Mouse (Mus musculus) adrenal gland, adult 2 months (tissue): ENCODE measurements around the gene Thrb. TPM values are rescaled to one million over a fixed set of nuclear protein-coding genes. Genes with fewer than 3 reads are reported as not detected.
"Not testable (repeated sequence)": the region's sequence is repeated elsewhere in the genome, so short reads cannot be mapped to it uniquely, and the experiment has no call there.

Experiments
- DNase-seq: peaks from one replicate; pipeline ENCODE4 v3.0.0; 2021
- polyA plus RNA-seq: library from polyadenylated mRNA; depleted of rRNA; stranded (reverse); fragments of >200 nt; gene quantifications from 2 replicates; pipeline ENCODE4 v1.2.3, GENCODE M21; 2012
- total RNA-seq, 2 experiments: library from RNA; stranded (reverse); gene quantifications; 2 replicates each; pipeline ENCODE4 v1.2.3; 2021

Gene Thrb
- total and polyA plus RNA-seq, 3 experiments = 16.5 to 131 (median 51.3) TPM

DNA sequence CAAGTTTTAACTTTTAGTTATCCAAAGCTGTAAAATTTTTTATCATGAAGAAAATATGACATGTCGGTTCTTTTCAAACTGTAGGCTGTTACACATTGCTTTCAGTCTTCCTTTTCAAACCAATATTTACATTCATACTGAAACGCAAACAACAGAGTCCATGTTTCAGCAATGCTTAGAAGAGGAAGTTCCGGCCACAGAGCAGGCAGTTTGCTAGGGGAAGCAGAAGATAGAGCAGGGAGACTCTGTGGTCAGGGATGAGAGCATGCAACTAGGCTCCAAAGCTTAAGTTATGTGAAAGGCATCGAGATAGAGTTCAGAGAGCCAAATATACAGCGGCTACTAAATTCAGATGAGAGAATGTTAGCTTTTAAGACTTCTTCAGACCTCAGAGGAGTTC, 219.4 kb downstream of the Thrb start:
- no peak for DNase-seq

GRCm38 (mm10) chr14:17884884-17885283, 224.8 kb downstream of the Thrb start:
- DNase-seq = no peak

DNA sequence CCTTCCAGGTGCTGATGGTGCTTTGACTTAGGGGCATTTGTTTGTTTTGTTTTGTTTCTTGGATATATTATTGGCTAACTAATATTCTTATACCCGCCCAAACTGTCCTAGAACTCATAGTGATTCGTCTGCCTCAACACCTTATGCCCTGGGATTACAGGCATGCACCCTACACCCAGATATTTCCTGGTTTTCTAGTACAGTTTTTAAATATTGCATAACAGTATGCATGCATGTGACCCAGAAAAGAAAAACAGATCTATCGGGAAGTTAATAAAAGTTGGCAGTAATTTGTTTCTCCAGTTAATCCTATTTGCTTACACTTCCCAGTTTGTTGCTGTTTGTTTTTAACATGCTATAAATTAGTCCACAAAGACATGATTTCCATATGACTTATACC, 225.3 kb downstream of the Thrb start:
- DNase-seq = no peak

GRCm38 (mm10) chr14:17894791-17895190, 234.7 kb downstream of the Thrb start:
- DNase-seq = no peak

GRCm38 (mm10) chr14:17899733-17900413, 239.8 kb downstream of the Thrb start:
- DNase-seq = no peak

- no peak for DNase-seq
Observed at GRCm38 (mm10) chr14:17900414-17900795, 240.3 kb downstream of the Thrb start.

DNA sequence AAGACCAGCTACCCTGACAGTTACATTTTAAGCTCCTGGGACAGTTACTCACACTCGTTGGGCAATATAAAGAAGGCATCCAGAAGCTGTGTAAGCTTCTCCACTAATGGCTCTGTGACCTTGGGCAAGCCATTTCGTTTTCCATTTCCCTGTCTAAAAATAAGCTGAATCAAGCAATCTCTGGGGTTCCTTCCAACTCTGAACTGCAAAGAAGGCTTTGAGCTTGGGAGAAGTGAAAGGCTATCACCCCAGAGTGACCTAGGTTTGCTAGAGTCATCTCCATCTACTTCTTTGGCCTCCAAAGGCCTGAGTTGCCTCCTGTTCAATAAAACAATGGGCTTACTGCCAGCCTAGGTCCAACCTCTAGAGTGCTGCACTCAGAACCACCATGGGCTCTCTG, 242.4 kb downstream of the Thrb start:
- DNase-seq = peak; percentile 54

DNA sequence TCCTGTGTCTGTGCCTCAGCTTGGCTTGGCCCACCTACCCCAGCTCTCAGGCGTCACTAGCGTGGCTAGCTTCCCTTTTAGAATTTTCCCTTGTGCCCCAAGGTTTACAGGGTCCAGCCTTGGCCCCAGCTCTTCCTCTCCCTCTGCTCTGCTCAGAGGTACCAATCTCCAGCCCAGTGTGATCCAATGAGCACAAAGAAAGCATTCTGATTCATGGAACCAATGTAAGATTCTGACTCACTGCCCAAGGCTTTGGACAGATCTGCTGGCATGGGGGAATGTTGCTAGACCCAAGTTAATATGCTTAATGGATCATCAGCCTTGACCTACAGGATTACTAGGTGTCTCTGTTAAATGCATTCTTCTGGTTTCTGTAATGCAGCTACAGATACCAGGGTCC, 243.1 kb downstream of the Thrb start:
- peak; percentile 73 for DNase-seq

DNA sequence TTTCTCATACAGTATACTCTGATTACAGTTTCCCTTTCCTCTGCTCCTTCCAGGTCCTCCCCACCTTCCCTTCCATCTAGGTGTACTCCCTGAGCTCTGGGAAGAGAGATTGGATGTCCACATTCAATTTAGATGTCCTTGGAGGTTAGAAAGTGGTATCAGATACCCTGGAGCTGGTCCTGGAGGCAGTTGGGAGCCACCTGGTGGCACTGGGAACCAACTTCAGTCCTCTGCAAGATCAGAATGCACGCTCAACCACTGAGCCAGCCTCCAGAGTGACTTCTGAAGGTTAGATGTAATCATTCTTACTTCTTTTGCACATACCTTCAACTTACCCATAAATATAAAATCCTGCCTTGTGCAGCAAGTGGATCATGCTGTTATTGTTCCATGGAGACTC, 244.5 kb downstream of the Thrb start:
- DNase-seq = peak; percentile 47

DNA sequence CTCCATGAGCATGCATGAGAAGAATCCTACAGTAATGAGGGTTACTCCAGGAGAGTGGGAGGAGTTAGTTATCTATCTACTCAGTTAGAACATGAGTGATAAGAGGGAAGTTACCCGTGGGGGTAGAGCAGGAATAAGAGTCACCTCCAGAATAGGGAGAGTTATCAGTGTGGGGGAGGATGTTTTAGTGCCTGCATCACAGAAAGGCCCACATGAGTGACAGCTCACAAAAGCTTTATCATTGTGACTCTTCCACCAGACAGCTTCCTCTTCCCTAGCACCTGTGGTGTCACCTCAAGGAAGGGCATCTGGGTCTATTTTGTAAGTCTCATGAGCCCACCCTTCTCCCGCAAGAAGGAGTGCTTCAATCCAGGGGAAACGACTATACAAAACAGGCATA, 245.6 kb downstream of the Thrb start:
- no peak for DNase-seq

- no peak for DNase-seq
Observed at GRCm38 (mm10) chr14:17906931-17907330, 246.9 kb downstream of the Thrb start.

GRCm38 (mm10) chr14:17911157-17911556, 251.1 kb downstream of the Thrb start:
- no peak for DNase-seq

DNA sequence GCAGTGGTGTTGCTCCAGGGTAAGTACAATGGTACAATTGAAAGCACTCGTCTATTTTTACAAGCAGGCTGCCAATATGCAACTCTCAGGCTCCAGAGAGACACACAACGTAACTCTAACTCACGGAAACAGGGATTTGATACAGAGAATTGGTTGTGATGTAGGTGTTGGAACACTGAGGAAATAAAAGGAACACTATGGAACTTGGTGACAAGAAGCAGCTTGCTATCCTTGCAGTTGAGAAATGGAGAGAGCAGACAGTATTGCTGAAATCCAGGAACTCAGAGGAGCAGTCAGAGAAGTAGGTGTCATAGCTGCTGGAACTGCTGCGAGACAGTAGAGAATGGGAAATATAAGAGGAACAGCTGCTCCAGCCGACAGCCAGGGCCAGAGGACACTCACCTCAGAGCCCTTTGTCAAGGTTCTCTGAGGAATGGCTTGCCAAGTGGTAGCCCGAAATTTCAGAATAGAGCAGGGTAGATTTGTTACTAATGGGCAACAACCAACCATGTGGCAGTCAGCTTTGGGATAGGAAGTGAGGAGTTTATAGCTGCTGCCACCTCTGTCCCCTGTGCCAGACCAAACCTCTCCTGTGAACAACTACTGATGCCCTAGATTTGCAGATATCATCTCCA, 252.6 kb downstream of the Thrb start:
- DNase-seq = no peak

DNA sequence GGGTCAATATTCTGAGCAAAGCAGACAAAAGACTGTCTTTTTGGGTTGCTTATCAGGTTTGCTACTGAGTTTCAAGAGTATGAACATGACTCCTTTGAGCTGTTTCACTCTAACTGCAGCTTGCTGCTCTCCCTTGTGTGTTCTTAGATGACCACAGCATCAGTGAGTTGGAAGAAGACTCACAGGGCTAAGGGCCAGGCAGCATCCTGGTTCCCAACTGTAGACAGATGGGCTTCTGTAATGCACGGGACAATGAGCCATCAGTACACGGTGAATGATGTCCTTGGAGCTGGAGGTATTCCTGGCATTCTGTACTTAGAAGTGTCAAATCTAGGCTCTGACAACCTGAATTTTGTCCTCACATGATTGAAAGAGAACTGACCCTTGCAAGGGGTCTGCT, 255.5 kb downstream of the Thrb start:
- no peak for DNase-seq

DNA sequence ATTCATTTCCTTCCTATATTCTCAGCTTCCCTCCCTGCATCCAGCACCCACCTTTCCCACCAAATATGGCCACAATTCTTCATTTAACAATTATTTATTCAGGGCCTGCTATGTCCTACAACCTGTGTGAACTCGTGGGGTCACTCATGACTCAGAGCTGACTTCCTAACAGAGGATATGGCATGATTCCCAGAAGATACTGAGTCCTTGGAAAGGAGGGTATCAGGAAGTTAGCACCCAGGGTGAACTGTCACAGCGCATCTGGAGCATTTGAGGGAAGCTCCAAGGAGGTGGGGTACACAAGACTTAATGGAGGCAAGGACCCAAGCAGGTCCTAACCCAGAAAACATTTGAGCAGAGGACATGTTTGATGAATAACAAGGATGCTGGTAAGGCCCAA, 256.6 kb downstream of the Thrb start:
- DNase-seq = peak; percentile 54

GRCm38 (mm10) chr14:17917124-17917763, 257.2 kb downstream of the Thrb start:
- DNase-seq = no peak

- DNase-seq = no peak
Observed at GRCm38 (mm10) chr14:17917899-17918298, 257.8 kb downstream of the Thrb start.

DNA sequence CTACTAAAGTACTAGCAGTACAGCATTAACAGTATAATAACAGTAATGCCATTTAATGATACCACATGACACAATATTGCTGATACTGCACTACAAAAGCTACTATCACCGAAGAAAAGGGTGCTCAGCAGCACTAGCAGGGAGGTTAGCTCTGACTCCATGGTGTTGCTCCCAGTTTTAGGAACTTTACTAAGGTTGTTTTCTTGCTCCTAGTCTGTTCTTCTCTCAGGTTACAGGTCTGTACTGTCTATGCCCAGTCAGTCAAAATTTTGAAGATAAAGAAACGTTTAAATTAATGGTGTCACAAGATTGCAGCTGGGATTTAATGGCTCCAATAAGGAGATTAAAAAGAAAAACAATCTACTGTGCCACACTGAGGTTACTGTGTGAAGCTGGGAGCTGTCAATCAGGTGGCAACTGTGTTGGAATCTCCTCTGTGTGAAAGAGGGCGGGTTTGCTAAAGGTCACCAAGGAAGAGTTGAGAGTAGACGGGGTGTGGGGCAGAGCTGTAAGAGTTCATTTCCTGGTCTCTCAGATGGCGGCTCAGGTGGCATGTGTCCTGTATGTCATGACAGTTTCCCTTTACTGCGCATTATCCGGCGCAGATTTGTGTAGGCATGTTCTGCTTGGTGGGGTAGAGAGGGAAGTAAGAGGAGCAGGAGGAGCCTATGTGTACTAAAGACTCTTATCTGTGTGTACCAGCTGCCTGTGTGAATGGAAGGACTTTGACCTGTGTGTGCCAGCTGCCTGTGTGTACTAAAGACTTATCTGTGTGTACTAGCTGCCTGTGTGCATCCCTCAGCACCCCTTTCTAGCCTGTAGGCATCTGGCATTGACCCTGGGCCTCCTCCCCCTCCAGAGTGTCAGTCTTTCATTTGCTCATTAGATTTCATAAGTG, 263.0 kb downstream of the Thrb start:
- no peak for DNase-seq

DNA sequence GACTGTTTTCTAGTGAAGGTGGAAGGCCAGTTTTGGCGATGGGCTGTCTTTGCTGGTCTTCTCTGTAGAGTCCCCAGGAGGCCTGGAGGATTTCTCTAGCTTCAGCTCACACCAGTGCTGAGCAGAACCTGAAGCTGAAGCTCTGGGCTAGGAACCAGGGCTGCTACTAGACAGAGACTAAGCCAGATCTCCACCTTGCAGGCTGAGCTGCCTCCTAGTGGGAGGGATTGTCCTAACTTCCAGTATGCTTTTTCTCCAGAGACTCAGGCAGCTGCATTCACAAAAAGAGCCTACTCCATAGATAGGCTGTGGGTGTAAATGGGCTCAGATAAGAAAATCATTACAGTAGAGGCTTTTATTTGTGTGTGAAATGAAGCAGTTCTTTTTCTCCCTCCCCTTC, 267.4 kb downstream of the Thrb start:
- DNase-seq = peak; percentile 61

DNA sequence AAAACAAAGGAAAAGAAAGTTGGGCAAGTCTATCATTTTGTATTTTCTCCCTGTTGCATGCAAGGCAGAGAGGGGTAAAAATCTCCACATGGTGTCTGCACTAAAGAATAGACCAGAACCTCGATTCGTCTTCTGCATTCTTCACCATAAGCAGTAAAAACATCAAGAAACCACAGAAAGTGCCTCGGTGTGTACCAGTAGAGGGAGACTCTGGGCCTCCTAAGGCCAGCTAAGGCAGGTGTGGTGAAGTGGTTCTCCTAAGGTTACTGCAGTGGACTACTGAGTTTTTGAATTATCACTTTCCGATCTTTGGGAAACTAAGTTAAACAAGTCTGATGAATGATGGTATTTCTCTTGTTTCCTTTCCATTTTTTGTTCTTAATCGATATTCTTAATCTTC, 269.5 kb downstream of the Thrb start:
- DNase-seq = no peak

GRCm38 (mm10) chr14:17933475-17933874, 273.4 kb downstream of the Thrb start:
- no peak for DNase-seq

DNA sequence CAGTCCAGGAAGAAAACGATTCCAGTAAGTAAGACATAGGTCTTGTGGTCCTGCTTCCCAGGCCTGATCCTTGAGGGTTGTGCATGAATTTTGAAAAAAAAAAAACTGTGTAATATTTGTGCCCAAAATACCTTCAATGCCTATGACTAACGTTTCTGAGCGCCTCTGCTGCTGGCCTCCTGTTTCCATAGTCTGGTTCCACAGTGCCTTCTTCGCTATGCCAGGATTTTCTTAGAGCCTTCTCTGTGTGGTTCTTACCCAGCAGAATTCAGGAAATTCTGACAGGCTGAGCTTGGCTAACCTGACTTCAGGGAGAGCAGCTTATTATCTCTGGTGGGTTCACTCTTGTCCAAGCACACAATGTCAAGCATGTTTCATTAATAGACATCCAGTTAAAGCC, 274.7 kb downstream of the Thrb start:
- DNase-seq = not testable (repeated sequence)

GRCm38 (mm10) chr14:17954038-17954437, 294.0 kb downstream of the Thrb start:
- no peak for DNase-seq
